Mouse (Mus musculus) forebrain, embryonic 14.5 days (tissue): ENCODE measurements at regions not wholly inside any gene's neighbourhood (a gene's known extent, or its start where the extent isn't known, plus 50 kb on each side); places are given as distances from the start of the nearest gene placed in this dataset.
A peak's percentile ranks its signal among the peaks of the same experiment; 100 is the strongest.

Experiments used
- ATAC-seq: fragments of 200-750 bp; cut with Nextera tagmentation; 2 replicates; pipeline ENCODE4 v1.8.0; 2017; ENCODE audit warnings: mild to moderate bottlenecking, moderate library complexity
- DNase-seq: peaks from one replicate; pipeline ENCODE4 v3.0.0-alpha.2; 2015; ENCODE audit warnings: low spot score
- H3K27ac ChIP-seq: fragments of 300-500 bp; sonication (generic); 2 replicates; pipeline ENCODE4 v1.5.1; 2014; ENCODE audit warnings: low read depth, mild to moderate bottlenecking, control low read depth, low read length, moderate library complexity
- H3K27me3 ChIP-seq: fragments of 300-500 bp; sonication (generic); replicated peaks from 2 replicates; pipeline ENCODE4 v1.6.1; 2014; ENCODE audit warnings: low read length, control low read depth, mixed read lengths; ENCODE audit not compliant: control insufficient read depth, insufficient read depth
- H3K36me3 ChIP-seq: fragments of 300-500 bp; sonication (generic); 2 replicates; pipeline ENCODE4 v1.6.1; 2014; ENCODE audit warnings: low read length, control low read depth; ENCODE audit not compliant: control insufficient read depth, insufficient read depth
- H3K4me1 ChIP-seq: fragments of 300-500 bp; sonication (generic); 2 replicates; pipeline ENCODE4 v1.6.1; 2014; ENCODE audit warnings: antibody characterized with exemption, low read length, control low read depth; ENCODE audit not compliant: control insufficient read depth, insufficient read depth
- H3K4me2 ChIP-seq: fragments of 300-500 bp; sonication (generic); 2 replicates; pipeline ENCODE4 v1.6.1; 2014; ENCODE audit warnings: mild to moderate bottlenecking, control low read depth, low read length
- H3K4me3 ChIP-seq: fragments of 300-500 bp; sonication (generic); 2 replicates; pipeline ENCODE4 v1.5.1; 2014; ENCODE audit warnings: low read depth, low read length, control low read depth
- H3K9ac ChIP-seq: fragments of 300-500 bp; sonication (generic); 2 replicates; pipeline ENCODE4 v1.6.1; 2014; ENCODE audit warnings: mild to moderate bottlenecking, low read length, control low read depth, moderate library complexity
- H3K9me3 ChIP-seq: fragments of 300-500 bp; sonication (generic); replicated peaks from 2 replicates; pipeline ENCODE4 v1.6.1; 2016; ENCODE audit warnings: low read length, control low read depth, mixed read lengths; ENCODE audit not compliant: control insufficient read depth
- WGBS: fragments of 180-500 bp; shearing (Covaris S2); extraction: QIAGEN DNeasy Blood & Tissue Kit; methylation state at CpG from one replicate; pipeline ENCODE4 v1.1.7; 2014; 5-methylcytosine and 5-hydroxymethylcytosine counted together

- no peaks in the 10 kb centered on the region for H3K27me3 ChIP-seq
- no peaks in the 10 kb centered on the region for H3K9me3 ChIP-seq
- no peak overlapping the region for H3K4me2 ChIP-seq
- ATAC-seq (no peak), DNase-seq (no peak)
- WGBS: 92% methylated on average over 4 of the region's 4 CpGs
- H3K4me3 ChIP-seq: no peak overlapping the region
- no peak overlapping the region for H3K9ac ChIP-seq
- H3K4me1 ChIP-seq: no peaks in the 10 kb centered on the region
- no peaks in the 10 kb centered on the region for H3K36me3 ChIP-seq
- no peak overlapping the region for H3K27ac ChIP-seq
Observed at GRCm38 (mm10) chr3:76014766-76015165, 58.0 kb upstream of the Golim4 start.

GRCm38 (mm10) chr3:76008564-76009183, 51.9 kb upstream of the Golim4 start:
- H3K4me1 ChIP-seq: no peaks in the 10 kb centered on the region
- no peak overlapping the region for H3K9ac ChIP-seq
- ATAC-seq: peak; percentile 85
- H3K36me3 ChIP-seq: no peaks in the 10 kb centered on the region
- H3K27ac ChIP-seq: no peak overlapping the region
- DNase-seq: peak; percentile 81
- H3K4me3 ChIP-seq: no peak overlapping the region
- H3K4me2 ChIP-seq: no peak overlapping the region
- H3K27me3 ChIP-seq: no peaks in the 10 kb centered on the region
- H3K9me3 ChIP-seq: no peaks in the 10 kb centered on the region
- 28% methylated on average over 3 of the region's 3 CpGs for WGBS
